Mouse (Mus musculus) lung, embryonic 14.5 days (tissue): Measurements from ENCODE around the gene H2-Ab1. TPM values are rescaled to one million over a fixed set of nuclear protein-coding genes. Genes with fewer than 3 reads are reported as not detected.
A peak's percentile ranks its signal among the peaks of the same experiment; 100 is the strongest.

Experiments used
- ATAC-seq: fragments of 200-750 bp; cut with Nextera tagmentation; 2 replicates; pipeline ENCODE4 v1.8.0; 2017; ENCODE audit warnings: mild to moderate bottlenecking, moderate TSS enrichment, moderate library complexity; ENCODE audit not compliant: insufficient read depth
- DNase-seq: peaks from one replicate; pipeline ENCODE4 v3.0.0-alpha.2; 2015
- H3K27ac ChIP-seq: fragments of 300-500 bp; sonication (generic); 2 replicates; pipeline ENCODE4 v1.5.1; 2014; ENCODE audit warnings: low read depth, mild to moderate bottlenecking, moderate library complexity
- H3K27me3 ChIP-seq: fragments of 300-500 bp; sonication (generic); 2 replicates; pipeline ENCODE4 v1.6.1; 2014; ENCODE audit warnings: low read length, control low read depth; ENCODE audit not compliant: insufficient read depth
- H3K36me3 ChIP-seq: fragments of 300-500 bp; sonication (generic); 2 replicates; pipeline ENCODE4 v1.6.1; 2014; ENCODE audit warnings: control low read depth; ENCODE audit not compliant: insufficient read depth
- H3K4me1 ChIP-seq: fragments of 300-500 bp; sonication (generic); 2 replicates; pipeline ENCODE4 v1.6.1; 2014; ENCODE audit warnings: antibody characterized with exemption, control low read depth; ENCODE audit not compliant: insufficient read depth
- H3K4me2 ChIP-seq: fragments of 300-500 bp; sonication (generic); 2 replicates; pipeline ENCODE4 v1.6.1; 2014; ENCODE audit warnings: mild to moderate bottlenecking
- H3K4me3 ChIP-seq: fragments of 300-500 bp; sonication (generic); 2 replicates; pipeline ENCODE4 v1.5.1; 2014; ENCODE audit warnings: low read depth, low read length
- H3K9ac ChIP-seq: fragments of 300-500 bp; sonication (generic); 2 replicates; pipeline ENCODE4 v1.6.1; 2014
- H3K9me3 ChIP-seq: fragments of 300-500 bp; sonication (generic); 2 replicates; pipeline ENCODE4 v1.6.1; 2016; ENCODE audit warnings: low read depth, low read length, control low read depth
- CTCF ChIP-seq: IDR thresholded peaks from 2 replicates; pipeline ENCODE4 v1.5.1; 2016; ENCODE audit warnings: antibody characterized with exemption, low read depth
- WGBS: fragments of 180-500 bp; shearing (Covaris S2); extraction: QIAGEN DNeasy Blood & Tissue Kit; methylation state at CpG from one replicate; pipeline ENCODE4 v1.1.7; 2014; 5-methylcytosine and 5-hydroxymethylcytosine counted together
- polyA plus RNA-seq: library from polyadenylated mRNA; unstranded; fragments of >200 nt; fragmentation: Nextera tagmentation; extraction: Ambion mirVana; gene quantifications from 2 replicates; pipeline ENCODE4 v1.2.1, GENCODE M21; 2014

H2-Ab1 gene
- polyA plus RNA-seq, 1 experiment from 2014 or later = 2.8 TPM

DNA sequence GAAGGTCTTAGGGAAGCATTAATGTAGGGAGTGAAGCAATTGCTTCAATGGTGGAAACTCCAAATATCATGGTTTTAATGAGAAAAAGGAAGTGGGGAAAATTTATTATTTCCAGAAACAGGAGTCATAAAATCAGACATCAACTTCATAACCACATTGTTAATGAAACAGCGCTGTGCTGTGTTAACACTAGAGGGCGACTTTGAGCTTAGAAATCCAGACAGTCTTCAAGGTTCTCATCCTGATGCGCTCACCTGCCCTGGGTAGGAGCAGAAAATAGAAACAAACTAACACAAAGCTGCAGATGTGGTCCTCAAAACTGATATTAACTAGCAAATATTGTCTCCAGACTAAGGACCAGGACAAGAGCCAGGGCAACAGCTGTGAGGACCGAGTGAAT is 7.6 kb upstream of the H2-Ab1 start:
- H3K9me3 ChIP-seq = no peaks in the 10 kb centered on the region
- no peaks in the 10 kb centered on the region for H3K27me3 ChIP-seq
- WGBS = 18% methylated on average over 4 of the region's 4 CpGs
- H3K9ac ChIP-seq = no peak overlapping the region
- no peak overlapping the region for H3K4me3 ChIP-seq
- no peaks in the 10 kb centered on the region for H3K4me1 ChIP-seq
- no peak overlapping the region for H3K27ac ChIP-seq
- H3K4me2 ChIP-seq = no peak overlapping the region
- no peaks in the 10 kb centered on the region for H3K36me3 ChIP-seq
- peak; percentile 78 for TF ChIP-seq CTCF
- DNase-seq (peak; percentile 87), ATAC-seq (no peak)

DNA sequence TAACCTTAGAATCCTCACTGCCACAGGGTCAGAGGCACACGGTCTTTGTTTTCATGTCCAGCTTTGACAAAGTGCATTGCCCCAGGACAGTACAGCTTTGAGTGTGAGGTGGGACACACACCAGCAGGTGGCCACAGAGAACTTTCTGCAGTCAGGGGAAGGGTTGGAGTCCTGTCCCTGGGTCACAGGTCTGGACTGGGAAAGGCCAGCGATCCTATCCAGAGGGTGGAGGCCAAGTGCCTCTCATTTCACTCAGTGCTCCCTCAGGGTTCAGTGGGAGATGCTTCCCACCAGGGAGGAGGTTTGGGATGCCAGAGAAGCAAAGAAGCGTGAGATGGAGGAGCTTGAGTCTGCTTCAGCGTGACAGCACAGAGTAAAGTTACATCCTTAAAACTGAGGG is 5.8 kb upstream of the H2-Ab1 start:
- Histone ChIP-seq H3K4me3 (no peak overlapping the region), H3K27ac (no peak overlapping the region), H3K9ac (no peak overlapping the region), H3K27me3 (no peaks in the 10 kb centered on the region), H3K4me1 (no peaks in the 10 kb centered on the region), H3K36me3 (no peaks in the 10 kb centered on the region), H3K9me3 (no peaks in the 10 kb centered on the region), H3K4me2 (no peak overlapping the region)
- DNase-seq = no peak
- TF ChIP-seq CTCF = peak; percentile 32
- ATAC-seq = no peak
- WGBS = 38% methylated on average over 4 of the region's 4 CpGs

DNA sequence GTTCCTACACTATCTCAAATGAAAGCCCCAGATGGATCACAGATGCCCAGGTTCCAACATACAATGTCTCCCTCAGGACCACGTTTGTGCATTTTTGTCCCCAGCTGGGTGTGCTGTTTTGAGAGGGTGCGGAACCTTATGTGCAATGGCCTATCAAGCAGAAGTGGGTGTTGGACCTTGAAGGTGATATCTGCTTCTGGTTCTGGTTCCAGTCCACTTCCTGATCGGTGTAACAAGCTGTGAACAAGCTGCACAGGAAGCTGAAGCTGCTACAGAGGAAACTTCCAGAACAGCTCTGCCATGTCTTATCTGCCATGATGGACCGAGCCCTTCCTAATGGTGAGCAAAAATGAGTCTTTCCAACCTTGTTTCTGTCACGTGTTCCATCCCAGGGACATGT is 988 bp upstream of the H2-Ab1 start:
- Histone ChIP-seq H3K27ac (no peak overlapping the region), H3K9me3 (no peaks in the 10 kb centered on the region), H3K4me2 (no peak overlapping the region), H3K4me1 (no peaks in the 10 kb centered on the region), H3K9ac (no peak overlapping the region), H3K27me3 (no peaks in the 10 kb centered on the region), H3K36me3 (no peaks in the 10 kb centered on the region), H3K4me3 (no peak overlapping the region)
- no peak for TF ChIP-seq CTCF
- no peak for ATAC-seq
- DNase-seq = no peak
- WGBS = 73% methylated on average over 5 of the region's 5 CpGs

DNA sequence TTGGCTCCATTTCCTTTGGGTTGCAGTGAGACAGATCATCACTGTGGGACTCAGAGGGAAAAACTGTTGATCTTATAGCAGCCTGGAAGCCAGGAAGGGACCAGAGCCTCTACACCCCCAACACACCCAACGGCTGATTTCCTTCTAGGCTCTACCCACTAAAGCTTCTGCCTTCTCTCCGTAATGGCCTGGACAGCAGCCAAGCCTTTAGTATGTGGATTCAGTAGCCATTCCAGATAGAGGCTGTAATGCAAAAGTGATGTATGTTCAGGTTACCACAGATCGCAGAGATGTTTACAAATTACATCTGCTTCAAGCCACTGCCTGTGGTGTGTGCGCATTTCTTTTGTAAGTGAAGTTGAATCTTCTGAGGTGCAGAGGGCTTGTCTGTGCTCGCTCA is 3.1 kb downstream of the H2-Ab1 start:
- no peaks in the 10 kb centered on the region for H3K9me3 ChIP-seq
- H3K4me3 ChIP-seq = no peak overlapping the region
- H3K4me1 ChIP-seq = no peaks in the 10 kb centered on the region
- H3K27me3 ChIP-seq = peaks cover 32% of the 10 kb centered on the region
- no peak for ATAC-seq
- no peak overlapping the region for H3K9ac ChIP-seq
- peak; percentile 69 for DNase-seq
- no peak for TF ChIP-seq CTCF
- no peak overlapping the region for H3K27ac ChIP-seq
- no peaks in the 10 kb centered on the region for H3K36me3 ChIP-seq
- H3K4me2 ChIP-seq = no peak overlapping the region
- 32% methylated on average over 5 of the region's 5 CpGs for WGBS

DNA sequence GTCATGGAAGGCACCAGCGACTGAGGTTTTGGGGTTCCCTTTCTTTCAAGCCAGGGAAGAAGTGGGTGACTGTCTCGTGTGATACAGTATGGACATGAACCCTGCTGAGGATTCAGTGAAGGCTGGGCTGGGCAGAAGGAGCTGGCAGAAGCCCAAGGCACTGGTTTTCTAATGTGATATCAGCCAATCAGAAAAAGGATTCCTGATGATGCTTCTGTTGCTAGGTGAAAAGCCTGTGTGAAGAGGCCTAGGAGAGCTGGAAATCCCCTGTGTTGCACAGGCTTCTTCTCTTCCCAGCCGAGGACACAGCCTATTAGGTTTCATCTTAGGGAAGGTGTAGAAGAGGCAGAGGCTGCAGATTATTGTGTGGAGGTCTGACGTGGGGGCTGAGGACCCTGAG is 4.0 kb downstream of the H2-Ab1 start:
- WGBS = 20% methylated on average over 4 of the region's 4 CpGs
- no peak overlapping the region for H3K9ac ChIP-seq
- ATAC-seq (peak; percentile 52; the same call in 1 of the 2 replicates), DNase-seq (peak; percentile 92)
- peaks cover 32% of the 10 kb centered on the region for H3K27me3 ChIP-seq
- no peaks in the 10 kb centered on the region for H3K9me3 ChIP-seq
- no peak for TF ChIP-seq CTCF
- H3K27ac ChIP-seq = no peak overlapping the region
- no peaks in the 10 kb centered on the region for H3K36me3 ChIP-seq
- H3K4me3 ChIP-seq = no peak overlapping the region
- H3K4me2 ChIP-seq = no peak overlapping the region
- H3K4me1 ChIP-seq = no peaks in the 10 kb centered on the region

DNA sequence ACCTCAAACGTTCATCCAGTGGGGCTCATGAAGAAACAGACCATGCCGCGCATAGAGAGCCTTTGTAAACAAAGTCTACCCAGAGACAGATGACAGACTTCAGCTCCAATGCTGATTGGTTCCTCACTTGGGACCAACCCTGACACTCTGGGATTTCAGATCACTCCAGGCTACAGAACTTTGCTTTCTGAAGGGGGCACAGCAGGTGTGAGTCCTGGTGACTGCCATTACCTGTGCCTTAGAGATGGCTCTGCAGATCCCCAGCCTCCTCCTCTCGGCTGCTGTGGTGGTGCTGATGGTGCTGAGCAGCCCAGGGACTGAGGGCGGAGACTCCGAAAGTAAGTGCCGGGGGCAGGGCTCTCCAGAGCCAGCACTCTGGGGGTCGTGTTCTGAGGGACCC is 5.6 kb downstream of the H2-Ab1 start:
- no peak overlapping the region for H3K9ac ChIP-seq

DNA sequence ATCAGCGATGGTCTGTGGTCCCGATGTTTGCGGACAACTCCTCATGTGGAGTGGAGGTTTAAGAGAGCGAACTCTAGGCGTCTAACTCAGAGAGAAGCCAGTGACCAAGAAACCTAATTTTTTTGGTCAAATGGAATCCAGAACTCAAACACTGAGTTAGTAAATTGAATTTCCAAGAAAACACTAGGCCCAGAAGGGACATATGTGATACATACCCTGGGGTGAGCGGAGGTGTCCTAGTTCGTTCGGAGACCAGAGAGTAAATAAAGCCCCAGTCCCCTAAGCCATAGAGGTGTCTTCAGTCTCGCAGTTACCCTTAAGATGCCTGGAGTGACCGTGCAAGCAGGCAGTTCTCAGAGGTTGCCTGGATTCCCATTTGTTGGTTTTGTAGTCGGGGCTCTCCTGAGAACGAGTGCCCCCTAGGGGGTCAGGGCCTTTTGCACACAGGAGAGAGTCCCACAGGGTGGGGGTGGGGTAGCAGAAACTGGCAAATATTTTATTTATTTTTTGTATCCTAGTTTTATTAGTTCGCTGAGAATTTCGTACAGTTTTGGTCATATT is 6.4 kb downstream of the H2-Ab1 start:
- no peaks in the 10 kb centered on the region for H3K36me3 ChIP-seq
- peak; percentile 25; the same call in 1 of the 2 replicates for TF ChIP-seq CTCF
- H3K9ac ChIP-seq = no peak overlapping the region
- H3K27me3 ChIP-seq = peaks cover 32% of the 10 kb centered on the region
- no peak for ATAC-seq
- peak overlapping the region; percentile 48 for H3K4me3 ChIP-seq
- H3K9me3 ChIP-seq = no peaks in the 10 kb centered on the region
- peak; percentile 40 for DNase-seq
- whole genome bisulfite sequencing = 5% methylated on average over 14 of the region's 14 CpGs
- no peak overlapping the region for H3K27ac ChIP-seq
- peak overlapping the region; percentile 89 for H3K4me2 ChIP-seq
- no peaks in the 10 kb centered on the region for H3K4me1 ChIP-seq

More for the DNA sequence above, 5.6 kb downstream of the H2-Ab1 start:
- TF ChIP-seq CTCF = no peak
- DNase-seq (peak; percentile 94), ATAC-seq (peak; percentile 81)
- Histone ChIP-seq H3K9me3 (no peaks in the 10 kb centered on the region), H3K4me2 (peak overlapping the region; percentile 89), H3K4me1 (no peaks in the 10 kb centered on the region), H3K36me3 (no peaks in the 10 kb centered on the region), H3K4me3 (peak overlapping the region; percentile 48), H3K27ac (no peak overlapping the region), H3K27me3 (peaks cover 32% of the 10 kb centered on the region)
- WGBS = 2% methylated on average over 8 of the region's 8 CpGs
